Mouse (Mus musculus) myocyte (in vitro differentiated cells): Measurements from ENCODE around the gene Mms19. TPM values are rescaled to one million over a fixed set of nuclear protein-coding genes. Genes with fewer than 3 reads are reported as not detected.

Experiments used
- H3K27me3 ChIP-seq: one replicate; pipeline ENCODE4 v1.6.1; 2011; ENCODE audit not compliant: control insufficient read depth, insufficient read depth, insufficient read length
- H3K36me3 ChIP-seq: one replicate; pipeline ENCODE4 v1.6.1; 2011; ENCODE audit not compliant: control insufficient read depth, insufficient read depth
- H3K4me2 ChIP-seq: one replicate; pipeline ENCODE4 v1.6.1; 2011; ENCODE audit warnings: low read depth, control low read depth
- H3K4me3 ChIP-seq: one replicate; pipeline ENCODE4 v1.5.1; 2011; ENCODE audit warnings: mild to moderate bottlenecking, control low read depth, moderate library complexity
- H3K79me2 ChIP-seq: one replicate; pipeline ENCODE4 v1.6.1; 2011; ENCODE audit not compliant: control insufficient read depth, insufficient read depth
- H3ac ChIP-seq: one replicate; pipeline ENCODE4 v1.6.1; 2011; ENCODE audit not compliant: control insufficient read depth, insufficient read length
- CEBPB ChIP-seq: IDR thresholded peaks from 2 replicates; pipeline ENCODE4 v1.6.1; 2011; ENCODE audit warnings: mild to moderate bottlenecking, moderate library complexity; ENCODE audit not compliant: poor library complexity, insufficient read depth, severe bottlenecking
- E2F4 ChIP-seq: IDR thresholded peaks from one replicate; pipeline ENCODE4 v1.6.1; 2011; ENCODE audit warnings: mild to moderate bottlenecking, control low read depth, moderate library complexity; ENCODE audit not compliant: insufficient read depth
- MYOD1 ChIP-seq, 3 experiments: IDR thresholded peaks; one replicate each; pipeline ENCODE4 v1.6.1; 2011; ENCODE audit warnings: control low read depth in 2 of 3, low read depth in 2 of 3, mild to moderate bottlenecking in 2 of 3, moderate library complexity in 1 of 3; ENCODE audit not compliant: insufficient read length in 2 of 3, control insufficient read depth in 1 of 3
- MYOG ChIP-seq, 3 experiments: IDR thresholded peaks; one replicate each; pipeline ENCODE4 v1.6.1; 2011; ENCODE audit warnings: control low read depth in 2 of 3, low read depth in 2 of 3, mild to moderate bottlenecking in 2 of 3; ENCODE audit not compliant: insufficient read length in 2 of 3, control insufficient read depth in 1 of 3, insufficient read depth in 1 of 3
- POLR2A ChIP-seq: IDR thresholded peaks from one replicate; pipeline ENCODE4 v1.6.1; 2011; ENCODE audit warnings: low read depth, mild to moderate bottlenecking, control low read depth, moderate library complexity; ENCODE audit not compliant: insufficient read length
- POLR2AphosphoS2 ChIP-seq: IDR thresholded peaks from one replicate; pipeline ENCODE4 v1.6.1; 2011; ENCODE audit warnings: low read depth, control low read depth; ENCODE audit not compliant: insufficient read length
- REST ChIP-seq: IDR thresholded peaks from one replicate; pipeline ENCODE4 v1.6.1; 2011; ENCODE audit warnings: mild to moderate bottlenecking, control low read depth, moderate library complexity; ENCODE audit not compliant: insufficient read depth, insufficient read length
- SRF ChIP-seq: IDR thresholded peaks from one replicate; pipeline ENCODE4 v1.6.1; 2011; ENCODE audit warnings: low read depth; ENCODE audit not compliant: control insufficient read depth, insufficient read length
- TCF12 ChIP-seq: IDR thresholded peaks from one replicate; pipeline ENCODE4 v1.6.1; 2011; ENCODE audit warnings: mild to moderate bottlenecking, control low read depth; ENCODE audit not compliant: poor library complexity, insufficient read depth, severe bottlenecking
- USF1 ChIP-seq: IDR thresholded peaks from one replicate; pipeline ENCODE4 v1.6.1; 2011; ENCODE audit warnings: low read depth, mild to moderate bottlenecking, control low read depth, moderate library complexity
- polyA plus RNA-seq: library from polyadenylated mRNA; unstranded; fragments of >200 nt; fragmentation: generic; extraction: Trizol; gene quantifications from one replicate; pipeline ENCODE4 v1.2.1, GENCODE M21; 2012; ENCODE audit warnings: missing spikeins

Gene Mms19
- polyA plus RNA-seq, 1 experiment: 34.2 TPM

- Histone ChIP-seq H3K4me3 (peak overlapping the region; percentile 97), H3K4me2 (peak overlapping the region; percentile 88), H3ac (no peak overlapping the region), H3K36me3 (peaks cover 35% of the 10 kb centered on the region), H3K27me3 (no peaks in the 10 kb centered on the region), H3K79me2 (peaks cover 51% of the 10 kb centered on the region)
- TF ChIP-seq REST: no peak
- 0 out of 2 replicates have a peak, but pooled peaks have one; percentile 25 for TF ChIP-seq CEBPB
- no peak for TF ChIP-seq TCF12
- TF ChIP-seq POLR2A: no peak
These were observed 67.0 kb downstream of the Mms19 start for GRCm38 (mm10) chr19:41913774-41914591.

- Histone ChIP-seq H3K36me3 (peaks cover 30% of the 10 kb centered on the region), H3K4me2 (peak overlapping the region; percentile 88), H3K27me3 (no peaks in the 10 kb centered on the region), H3K4me3 (peak overlapping the region; percentile 97), H3ac (peak overlapping the region; percentile 51), H3K79me2 (peaks cover 51% of the 10 kb centered on the region)
- TF ChIP-seq SRF (no peak), POLR2A (peak; percentile 38), MYOD1 (IDR thresholded peaks at IDR 0.05; ENCODE audit: control insufficient read depth in 1 of 3, insufficient read length in 2 of 3, low read depth in 2 of 3) (no peak), REST (no peak), E2F4 (no peak), POLR2AphosphoS2 (no peak)
These were observed 68.6 kb downstream of the Mms19 start for GRCm38 (mm10) chr19:41912121-41913080.

- TF ChIP-seq SRF: peak; percentile 37
- TF ChIP-seq POLR2AphosphoS2: peak; percentile 95
- peak; percentile 97 for TF ChIP-seq POLR2A
- no peak for TF ChIP-seq MYOG (IDR thresholded peaks at IDR 0.05; ENCODE audit: control insufficient read depth in 1 of 3, insufficient read depth in 1 of 3, insufficient read length in 2 of 3, low read depth in 2 of 3)
- Histone ChIP-seq H3K36me3 (peaks cover 20% of the 10 kb centered on the region), H3K4me2 (peak within 1 kb of the TSS; percentile 88), H3K79me2 (peaks cover 46% of the 10 kb centered on the region), H3ac (peak within 1 kb of the TSS; percentile 51), H3K4me3 (peak within 1 kb of the TSS; percentile 97), H3K27me3 (no peaks in the 10 kb centered on the region)
These were observed 69.5 kb downstream of the Mms19 start, which contains the start of gene Pgam1 for GRCm38 (mm10) chr19:41911178-41912073. Gene Pgam1, plus strand, starts transcription at chr19:41911923.

- no peak for TF ChIP-seq MYOG (IDR thresholded peaks at IDR 0.05; ENCODE audit: control insufficient read depth in 1 of 3, insufficient read depth in 1 of 3, insufficient read length in 2 of 3, low read depth in 2 of 3)
- no peak for TF ChIP-seq E2F4
- no peak for TF ChIP-seq USF1
- no peak for TF ChIP-seq POLR2AphosphoS2
- TF ChIP-seq MYOD1 (IDR thresholded peaks at IDR 0.05; ENCODE audit: control insufficient read depth in 1 of 3, insufficient read length in 2 of 3, low read depth in 2 of 3): no peak
- no peak overlapping the region for H3K4me3 ChIP-seq
- H3K79me2 ChIP-seq: peaks cover 35% of the 10 kb centered on the region
- H3ac ChIP-seq: no peak overlapping the region
- H3K36me3 ChIP-seq: peaks cover 10% of the 10 kb centered on the region
- H3K27me3 ChIP-seq: no peaks in the 10 kb centered on the region
- no peak overlapping the region for H3K4me2 ChIP-seq
These were observed 70.6 kb downstream of the Mms19 start for GRCm38 (mm10) chr19:41910396-41910795.

- Histone ChIP-seq H3K4me3 (no peak overlapping the region), H3K4me2 (no peak overlapping the region), H3K27me3 (no peaks in the 10 kb centered on the region), H3K79me2 (peaks cover 19% of the 10 kb centered on the region), H3ac (no peak overlapping the region), H3K36me3 (no peaks in the 10 kb centered on the region)
- no peak for TF ChIP-seq E2F4
These were observed 72.2 kb downstream of the Mms19 start for GRCm38 (mm10) chr19:41908736-41909135.
